Mouse (Mus musculus) liver, embryonic 11.5 days (tissue): ENCODE data around the gene Gpr142. TPM values are rescaled to one million over a fixed set of nuclear protein-coding genes. Genes with fewer than 3 reads are reported as not detected.

Experiments
- ATAC-seq: fragments of 200-750 bp; cut with Nextera tagmentation; replicated peaks from 2 replicates; pipeline ENCODE4 v1.8.0; 2017; ENCODE audit warnings: moderate number of reproducible peaks, mild to moderate bottlenecking, moderate TSS enrichment, moderate library complexity; ENCODE audit not compliant: low FRiP score
- DNase-seq: peaks from one replicate; pipeline ENCODE4 v3.0.0-alpha.2; 2017; ENCODE audit warnings: low spot score
- H3K27ac ChIP-seq: fragments of 300-500 bp; sonication (generic); 2 replicates; pipeline ENCODE4 v1.5.1; 2014; ENCODE audit warnings: mild to moderate bottlenecking, low read depth, low read length, control low read depth
- H3K27me3 ChIP-seq: fragments of 300-500 bp; sonication (generic); replicated peaks from 2 replicates; pipeline ENCODE4 v1.6.1; 2014; ENCODE audit warnings: low read length, mixed read lengths; ENCODE audit not compliant: control insufficient read depth, insufficient read depth
- H3K36me3 ChIP-seq: fragments of 300-500 bp; sonication (generic); 2 replicates; pipeline ENCODE4 v1.6.1; 2014; ENCODE audit warnings: mild to moderate bottlenecking, low read length, moderate library complexity, mixed read lengths; ENCODE audit not compliant: control insufficient read depth, insufficient read depth
- H3K4me1 ChIP-seq: fragments of 300-500 bp; sonication (generic); replicated peaks from 2 replicates; pipeline ENCODE4 v1.6.1; 2014; ENCODE audit warnings: low read length, mixed read lengths; ENCODE audit not compliant: control insufficient read depth, insufficient read depth
- H3K4me2 ChIP-seq: fragments of 300-500 bp; sonication (generic); 2 replicates; pipeline ENCODE4 v1.6.1; 2014; ENCODE audit warnings: mild to moderate bottlenecking, control low read depth, moderate library complexity
- H3K4me3 ChIP-seq: fragments of 300-500 bp; sonication (generic); 2 replicates; pipeline ENCODE4 v1.5.1; 2014; ENCODE audit warnings: low read depth, low read length, control low read depth
- H3K9ac ChIP-seq: fragments of 300-500 bp; sonication (generic); 2 replicates; pipeline ENCODE4 v1.6.1; 2014; ENCODE audit warnings: low read depth, low read length, control low read depth
- H3K9me3 ChIP-seq: fragments of 300-500 bp; sonication (generic); 2 replicates; pipeline ENCODE4 v1.6.1; 2016; ENCODE audit warnings: low read length, inconsistent platforms, mixed read lengths; ENCODE audit not compliant: control insufficient read depth
- WGBS: fragments of 180-500 bp; shearing (Covaris S2); extraction: QIAGEN DNeasy Blood & Tissue Kit; methylation state at CpG from one replicate; pipeline ENCODE4 v1.1.7; 2014; 5-methylcytosine and 5-hydroxymethylcytosine counted together
- polyA plus RNA-seq: library from polyadenylated mRNA; unstranded; fragments of >200 nt; fragmentation: Nextera tagmentation; extraction: Ambion mirVana; gene quantifications from 2 replicates; pipeline ENCODE4 v1.2.1, GENCODE M21; 2014

The Gpr142 gene
- polyA plus RNA-seq, 1 experiment from 2014 or later = not detected

GRCm38 (mm10) chr11:114794691-114795090, 4.0 kb upstream of the Gpr142 start:
- H3K9me3 ChIP-seq = no peaks in the 10 kb centered on the region
- ATAC-seq (no peak), DNase-seq (no peak)
- H3K9ac ChIP-seq = no peak overlapping the region
- H3K4me1 ChIP-seq = peaks cover 12% of the 10 kb centered on the region; the same call in 1 of the 2 replicates
- no peak overlapping the region for H3K4me3 ChIP-seq
- 58% methylated on average over 4 of the region's 4 CpGs for WGBS
- no peak overlapping the region for H3K27ac ChIP-seq
- no peaks in the 10 kb centered on the region for H3K36me3 ChIP-seq
- peaks cover 51% of the 10 kb centered on the region for H3K27me3 ChIP-seq
- no peak overlapping the region for H3K4me2 ChIP-seq

- peaks cover 12% of the 10 kb centered on the region; the same call in 1 of the 2 replicates for H3K4me1 ChIP-seq
- no peak overlapping the region for H3K27ac ChIP-seq
- H3K9me3 ChIP-seq = no peaks in the 10 kb centered on the region
- 0% methylated on average over 7 of the region's 7 CpGs for WGBS
- DNase-seq = peak; percentile 69
- peak overlapping the region; percentile 30 for H3K4me3 ChIP-seq
- H3K27me3 ChIP-seq = peaks cover 45% of the 10 kb centered on the region
- peak overlapping the region; percentile 59 for H3K4me2 ChIP-seq
- no peak for ATAC-seq
- H3K36me3 ChIP-seq = no peaks in the 10 kb centered on the region
- no peak overlapping the region for H3K9ac ChIP-seq
These were observed 3.4 kb upstream of the Gpr142 start for GRCm38 (mm10) chr11:114795231-114795746.

GRCm38 (mm10) chr11:114795848-114796322, 2.8 kb upstream of the Gpr142 start, which contains the start of gene Btbd17:
Gene Btbd17, minus strand, starts transcription at chr11:114795945.
- no peaks in the 10 kb centered on the region for H3K36me3 ChIP-seq
- peaks cover 39% of the 10 kb centered on the region for H3K27me3 ChIP-seq
- peaks cover 12% of the 10 kb centered on the region; the same call in 1 of the 2 replicates for H3K4me1 ChIP-seq
- DNase-seq = no peak
- peak within 1 kb of the TSS; percentile 59 for H3K4me2 ChIP-seq
- WGBS = 15% methylated on average over 4 of the region's 4 CpGs
- H3K4me3 ChIP-seq = peak within 1 kb of the TSS; percentile 30
- no peaks in the 10 kb centered on the region for H3K9me3 ChIP-seq
- H3K9ac ChIP-seq = no peak within 1 kb of the TSS
- no peak for ATAC-seq
- no peak within 1 kb of the TSS for H3K27ac ChIP-seq

- H3K4me2 ChIP-seq = no peak overlapping the region
- ATAC-seq (no peak), DNase-seq (no peak)
- H3K9ac ChIP-seq = no peak overlapping the region
- H3K4me3 ChIP-seq = no peak overlapping the region
- no peak overlapping the region for H3K27ac ChIP-seq
- H3K9me3 ChIP-seq = no peaks in the 10 kb centered on the region
- no peaks in the 10 kb centered on the region for H3K36me3 ChIP-seq
- peaks cover 5% of the 10 kb centered on the region; the same call in 1 of the 2 replicates for H3K4me1 ChIP-seq
- peaks cover 26% of the 10 kb centered on the region for H3K27me3 ChIP-seq
- WGBS = 79% methylated on average over 7 of the region's 7 CpGs
These were observed 1.5 kb upstream of the Gpr142 start for GRCm38 (mm10) chr11:114797176-114797575.

- Histone ChIP-seq H3K27ac (no peak overlapping the region), H3K36me3 (no peaks in the 10 kb centered on the region), H3K27me3 (peaks cover 18% of the 10 kb centered on the region), H3K9me3 (no peaks in the 10 kb centered on the region), H3K9ac (no peak overlapping the region), H3K4me1 (peaks cover 3% of the 10 kb centered on the region; the same call in 1 of the 2 replicates), H3K4me2 (no peak overlapping the region), H3K4me3 (no peak overlapping the region)
- 73% methylated on average over 3 of the region's 3 CpGs for WGBS
- ATAC-seq = no peak
- no peak for DNase-seq
These were observed 743 bp upstream of the Gpr142 start for GRCm38 (mm10) chr11:114797981-114798380.

- Histone ChIP-seq H3K4me1 (peaks cover 4% of the 10 kb centered on the region; the same call in 1 of the 2 replicates), H3K4me2 (no peak overlapping the region), H3K4me3 (no peak overlapping the region), H3K36me3 (no peaks in the 10 kb centered on the region), H3K9me3 (no peaks in the 10 kb centered on the region), H3K27ac (no peak overlapping the region), H3K27me3 (no peaks in the 10 kb centered on the region), H3K9ac (no peak overlapping the region)
- ATAC-seq (no peak), DNase-seq (no peak)
- 72% methylated on average over 1 of the region's 1 CpGs for WGBS
These were observed 3.2 kb downstream of the Gpr142 start for GRCm38 (mm10) chr11:114801906-114802305.

GRCm38 (mm10) chr11:114802540-114803267, 4.0 kb downstream of the Gpr142 start:
- H3K27me3 ChIP-seq = no peaks in the 10 kb centered on the region
- H3K4me2 ChIP-seq = no peak overlapping the region
- WGBS = 64% methylated on average over 15 of the region's 15 CpGs
- no peak overlapping the region for H3K4me3 ChIP-seq
- no peak for ATAC-seq
- H3K9me3 ChIP-seq = no peaks in the 10 kb centered on the region
- no peak overlapping the region for H3K9ac ChIP-seq
- peaks cover 8% of the 10 kb centered on the region for H3K4me1 ChIP-seq
- no peak for DNase-seq
- no peak overlapping the region for H3K27ac ChIP-seq
- H3K36me3 ChIP-seq = no peaks in the 10 kb centered on the region

- no peaks in the 10 kb centered on the region for H3K27me3 ChIP-seq
- H3K27ac ChIP-seq = no peak overlapping the region
- DNase-seq (no peak), ATAC-seq (no peak)
- no peak overlapping the region for H3K4me2 ChIP-seq
- H3K36me3 ChIP-seq = no peaks in the 10 kb centered on the region
- H3K4me1 ChIP-seq = peaks cover 12% of the 10 kb centered on the region
- H3K9me3 ChIP-seq = no peaks in the 10 kb centered on the region
- WGBS = 60% methylated on average over 8 of the region's 8 CpGs
- no peak overlapping the region for H3K9ac ChIP-seq
- H3K4me3 ChIP-seq = no peak overlapping the region
These were observed 5.3 kb downstream of the Gpr142 start for GRCm38 (mm10) chr11:114803990-114804389.

- WGBS = 64% methylated on average over 2 of the region's 2 CpGs
- Histone ChIP-seq H3K36me3 (no peaks in the 10 kb centered on the region), H3K4me2 (no peak overlapping the region), H3K27ac (no peak overlapping the region), H3K9ac (no peak overlapping the region), H3K4me3 (no peak overlapping the region), H3K27me3 (no peaks in the 10 kb centered on the region), H3K4me1 (peaks cover 12% of the 10 kb centered on the region), H3K9me3 (no peaks in the 10 kb centered on the region)
- ATAC-seq = no peak
- DNase-seq = no peak
These were observed 8.3 kb downstream of the Gpr142 start for GRCm38 (mm10) chr11:114807025-114807424.
